Mouse (Mus musculus) urinary bladder, adult 2 months (tissue): ENCODE measurements around the gene Ampd2. TPM values are rescaled to one million over a fixed set of nuclear protein-coding genes. Genes with fewer than 3 reads are reported as not detected.

Experiments used
- DNase-seq: peaks from one replicate; pipeline ENCODE4 v3.0.0; 2022; ENCODE audit warnings: low spot score
- polyA plus RNA-seq: library from polyadenylated mRNA; depleted of rRNA; stranded (reverse); fragments of >200 nt; gene quantifications from 2 replicates; pipeline ENCODE4 v1.2.3, GENCODE M21; 2012; rRNA removed

Gene Ampd2
- polyA plus RNA-seq: 33.5 and 37.8 TPM in 2 replicates

- peak; percentile 72 for DNase-seq
Measured at GRCm38 (mm10) chr3:108086470-108086979, at the start of gene Ampd2. Gene Ampd2, minus strand, starts transcription at chr3:108086651.

DNA sequence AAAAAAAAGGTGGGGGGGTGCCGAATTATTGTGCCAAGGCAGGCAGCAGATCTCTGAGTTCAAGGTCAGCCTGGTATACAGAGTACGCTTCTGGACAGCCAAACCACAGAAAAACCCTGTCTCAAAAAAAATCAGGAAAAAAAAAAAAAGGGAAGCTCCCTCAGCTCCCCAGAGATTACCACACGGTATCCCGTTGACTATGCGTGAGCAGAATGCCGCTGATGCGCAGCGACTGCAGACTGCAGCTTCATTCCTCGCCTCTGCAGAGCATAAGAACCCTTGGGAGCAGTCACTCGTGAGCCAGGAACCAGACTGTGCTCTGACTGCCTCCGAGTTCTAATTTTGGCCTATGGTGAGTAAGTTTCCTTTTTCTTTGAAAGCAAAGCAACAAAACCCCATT, 48.2 kb upstream of the Ampd2 start:
- no peak for DNase-seq

- DNase-seq: no peak
Measured at GRCm38 (mm10) chr3:108132484-108132883, 46.0 kb upstream of the Ampd2 start.

DNA sequence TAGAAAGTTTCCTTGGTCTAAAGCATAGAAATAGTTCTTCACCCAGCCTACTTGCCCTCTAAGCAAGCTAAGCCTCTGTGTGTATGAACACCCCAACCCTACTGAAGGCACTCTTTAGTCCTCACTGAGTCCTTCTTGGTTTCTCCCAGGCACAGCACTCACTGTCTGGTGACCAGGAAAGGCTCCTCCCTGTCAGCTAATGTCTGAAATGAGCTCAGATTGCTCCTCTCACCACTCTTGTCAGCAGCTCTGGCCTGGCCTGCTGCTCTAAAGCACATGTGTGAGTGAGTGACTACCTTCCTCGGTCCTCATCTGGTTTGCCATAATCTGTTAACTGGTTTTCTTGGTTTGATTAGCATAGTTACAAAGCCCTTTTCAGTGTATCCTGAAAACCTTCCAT, 45.4 kb upstream of the Ampd2 start:
- no peak for DNase-seq

- DNase-seq: no peak
Measured at GRCm38 (mm10) chr3:108131216-108131615, 44.8 kb upstream of the Ampd2 start.

DNA sequence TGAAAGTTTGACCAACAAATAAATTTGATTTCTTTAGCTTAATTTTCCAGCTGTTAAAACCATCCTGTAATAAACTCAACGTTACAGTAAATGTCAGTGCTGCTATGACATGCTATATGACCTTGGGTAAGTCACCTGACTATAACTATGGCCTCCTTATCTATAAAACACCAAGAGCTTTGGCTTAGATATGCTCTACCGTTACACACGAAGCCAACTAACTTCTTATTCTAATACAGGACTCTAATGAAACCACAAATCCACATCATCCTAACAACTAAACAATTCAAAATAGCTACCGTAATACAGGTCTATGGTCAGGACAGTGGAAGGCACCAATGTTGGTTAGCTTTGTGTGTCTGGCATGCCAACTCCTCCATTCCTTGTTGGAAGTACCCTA, 43.4 kb upstream of the Ampd2 start:
- DNase-seq: no peak

DNA sequence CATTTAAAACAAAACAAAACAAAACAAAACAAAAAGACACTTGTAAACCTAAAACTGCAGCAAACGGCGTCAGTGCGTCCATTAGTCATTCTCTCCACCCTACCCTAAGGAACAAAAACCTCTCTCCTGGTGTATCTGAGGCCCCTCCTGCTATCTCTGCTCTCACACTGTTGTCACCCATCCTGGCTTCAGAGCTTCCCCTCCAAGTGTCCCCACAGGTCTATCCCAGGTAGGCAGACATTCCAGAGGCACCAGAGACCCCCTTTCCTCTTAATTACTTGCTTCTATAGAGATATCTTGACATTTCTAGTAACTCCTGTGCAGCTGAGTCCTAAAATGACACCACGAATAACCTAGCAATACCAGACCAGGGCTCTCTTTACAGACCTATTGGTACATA, 42.9 kb upstream of the Ampd2 start:
- DNase-seq: no peak

DNA sequence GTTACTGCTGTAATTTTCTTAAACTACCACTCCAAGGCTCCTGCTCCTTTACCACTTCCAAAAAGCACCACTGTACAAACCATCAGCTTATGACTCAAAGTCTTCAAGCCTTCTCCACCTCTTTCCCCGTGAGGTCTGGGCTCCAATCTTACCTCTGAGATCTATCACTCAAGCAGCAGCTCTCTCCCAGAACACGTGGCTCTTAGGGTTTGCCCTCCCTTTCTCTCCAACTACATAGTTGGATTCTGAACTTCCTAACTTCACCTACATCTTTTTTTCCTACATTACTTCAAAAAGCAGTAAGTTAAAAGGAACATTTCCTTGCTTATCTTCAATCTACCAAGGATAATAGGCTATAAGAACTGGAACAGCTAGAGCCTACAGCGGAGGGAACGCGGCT, 42.1 kb upstream of the Ampd2 start:
- no peak for DNase-seq

GRCm38 (mm10) chr3:108126327-108126726, 39.9 kb upstream of the Ampd2 start:
- DNase-seq: no peak

DNA sequence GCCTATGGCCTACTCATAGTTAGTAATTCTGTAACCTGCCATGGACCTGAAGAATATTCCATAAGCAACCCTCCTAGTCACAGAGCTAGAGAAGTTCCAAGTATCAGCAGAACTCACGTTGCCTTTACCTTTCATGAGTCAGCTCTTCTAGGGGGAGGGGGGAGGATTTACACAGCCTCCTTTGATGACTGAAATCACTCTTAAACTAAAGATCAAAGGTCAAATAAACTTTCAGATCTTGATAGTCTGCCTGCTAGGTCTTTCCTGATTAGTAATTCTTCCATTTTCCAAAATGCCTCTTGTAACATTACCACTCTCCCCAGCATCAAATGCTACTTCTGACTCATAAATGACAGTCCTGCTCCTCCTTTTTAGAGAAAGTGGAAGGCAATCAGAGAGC, 37.7 kb upstream of the Ampd2 start:
- DNase-seq: no peak

- DNase-seq: no peak
Measured at GRCm38 (mm10) chr3:108123242-108123641, 36.8 kb upstream of the Ampd2 start.

DNA sequence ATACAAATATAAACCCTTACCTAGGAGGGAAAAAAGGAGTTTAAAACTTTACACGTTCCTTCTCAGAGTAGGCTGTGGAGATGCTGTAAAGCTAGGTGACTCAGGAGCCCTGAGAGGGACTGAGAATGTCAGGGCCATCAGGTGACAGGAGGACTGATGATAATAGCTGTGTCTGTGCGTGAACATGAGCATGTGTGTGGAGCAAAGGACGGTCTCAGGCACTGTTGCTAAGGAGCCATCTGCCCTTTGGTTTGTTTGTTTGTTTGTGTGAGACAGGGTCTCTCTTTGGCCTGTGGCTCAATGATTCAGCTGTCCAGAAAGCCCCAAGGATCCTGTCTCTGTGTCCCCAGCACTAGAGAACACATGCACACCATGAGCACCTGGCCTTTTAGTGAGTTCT, 34.6 kb upstream of the Ampd2 start:
- DNase-seq: no peak

- DNase-seq: no peak
Measured at GRCm38 (mm10) chr3:108117465-108117864, 31.0 kb upstream of the Ampd2 start.

DNA sequence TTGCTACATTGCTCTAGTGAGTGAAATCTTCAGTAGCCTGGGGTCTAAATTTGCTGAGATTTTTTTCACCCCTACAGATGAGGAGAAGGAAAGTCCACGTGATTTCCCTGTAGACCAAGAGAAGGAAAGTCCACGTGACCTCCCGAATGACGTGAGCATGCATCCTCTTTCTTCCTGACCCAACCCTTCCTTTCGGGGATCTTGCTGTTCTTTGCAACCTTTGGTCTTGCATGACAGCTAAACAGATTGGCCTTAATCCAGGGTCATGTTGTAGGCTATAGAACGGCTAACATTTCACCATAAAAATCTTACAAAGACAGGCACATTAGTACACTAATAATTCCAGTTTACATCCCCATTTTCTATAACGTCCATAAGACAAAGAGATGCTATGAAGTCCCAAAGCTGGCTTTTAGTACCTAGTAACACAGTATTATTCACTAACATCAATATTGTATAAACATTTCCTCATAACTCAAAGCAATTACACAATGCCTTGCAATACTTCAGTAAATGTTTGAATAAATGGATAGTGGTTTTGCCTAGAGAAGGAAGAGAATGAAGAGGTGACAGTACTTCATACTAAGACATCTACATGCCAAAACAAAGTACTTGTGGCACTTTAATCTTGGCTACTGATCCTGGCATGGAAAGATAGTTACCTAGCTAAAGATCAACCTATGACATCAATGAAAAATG, 27.3 kb upstream of the Ampd2 start:
- no peak for DNase-seq

DNA sequence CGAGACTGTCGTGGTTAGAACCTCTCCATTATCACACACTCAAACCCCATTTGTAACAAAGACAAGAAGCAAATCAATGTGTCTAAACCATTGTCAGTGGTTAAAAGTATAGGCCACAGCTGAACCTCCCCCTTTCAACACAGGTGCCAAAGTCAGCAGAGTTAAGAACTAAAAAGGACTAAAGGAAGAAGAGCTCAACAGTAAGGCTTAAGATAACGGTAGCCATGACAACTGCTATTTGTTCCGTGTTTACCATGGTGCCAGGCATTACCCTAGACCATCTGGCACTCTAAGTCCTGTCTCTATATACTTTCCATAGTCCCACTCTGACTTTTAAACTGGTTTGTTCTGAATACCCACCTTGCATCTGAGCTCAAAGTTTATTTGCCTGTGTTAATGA, 26.2 kb upstream of the Ampd2 start:
- DNase-seq: no peak

DNA sequence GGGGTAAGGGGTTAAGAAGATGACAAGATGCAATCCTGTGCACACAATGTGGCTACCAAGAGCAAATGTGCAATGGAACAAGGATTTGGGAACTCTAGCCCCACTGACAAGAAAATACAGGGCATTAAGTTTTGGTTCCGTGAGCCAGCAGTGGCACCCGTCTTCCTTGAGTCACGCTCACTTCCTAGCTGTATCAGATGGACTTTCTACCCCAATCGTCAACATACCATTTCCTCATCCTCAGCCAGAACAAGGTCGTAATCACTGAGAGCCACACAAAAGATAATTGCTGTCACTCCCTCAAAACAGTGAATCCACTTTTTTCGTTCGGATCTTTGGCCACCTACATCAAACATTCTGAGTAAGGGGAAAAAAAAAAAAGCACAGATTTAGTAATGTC, 25.8 kb upstream of the Ampd2 start:
- DNase-seq: no peak

DNA sequence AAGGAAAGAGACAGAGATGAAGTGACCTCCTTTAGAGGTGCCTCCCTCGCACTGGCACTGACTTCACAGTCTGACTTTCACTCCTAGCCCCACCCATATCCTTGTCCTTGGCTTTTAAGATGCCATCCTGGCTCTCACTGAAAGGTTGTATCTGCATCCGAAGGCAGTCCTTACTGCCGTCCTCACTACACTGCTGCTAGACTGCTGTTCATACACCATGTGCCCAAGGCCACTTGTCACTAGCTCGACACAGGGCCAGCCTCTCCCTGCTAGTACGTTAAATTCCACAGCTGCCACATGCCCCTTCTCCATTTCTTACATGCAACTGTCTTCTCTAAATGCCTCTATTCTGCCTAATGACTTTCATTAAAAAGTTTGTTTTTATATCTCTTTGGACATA, 24.9 kb upstream of the Ampd2 start:
- DNase-seq: no peak

DNA sequence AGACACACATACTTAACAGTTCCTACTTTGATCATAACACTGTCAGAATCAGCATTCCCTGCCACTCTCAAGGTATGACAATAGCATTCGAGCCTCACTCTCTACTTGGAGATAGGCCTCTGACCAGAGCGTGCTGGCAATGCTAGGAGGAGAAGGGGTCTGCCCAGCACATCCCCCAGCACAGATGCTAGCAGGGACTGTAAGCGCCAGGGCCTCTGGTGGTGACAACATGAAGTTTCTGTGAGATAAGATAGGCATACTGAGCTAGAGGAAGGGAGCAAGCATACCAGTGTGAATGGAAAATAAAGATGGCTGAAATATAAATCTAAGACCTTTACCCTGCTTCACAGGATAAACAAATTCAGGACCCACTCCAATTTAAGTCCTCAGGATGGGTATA, 18.8 kb upstream of the Ampd2 start:
- no peak for DNase-seq

- no peak for DNase-seq
Measured at GRCm38 (mm10) chr3:108102075-108102474, 15.6 kb upstream of the Ampd2 start.

- DNase-seq: no peak
Measured at GRCm38 (mm10) chr3:108101594-108101993, 15.1 kb upstream of the Ampd2 start.

- no peak for DNase-seq
Measured at GRCm38 (mm10) chr3:108098316-108098715, 11.9 kb upstream of the Ampd2 start.

DNA sequence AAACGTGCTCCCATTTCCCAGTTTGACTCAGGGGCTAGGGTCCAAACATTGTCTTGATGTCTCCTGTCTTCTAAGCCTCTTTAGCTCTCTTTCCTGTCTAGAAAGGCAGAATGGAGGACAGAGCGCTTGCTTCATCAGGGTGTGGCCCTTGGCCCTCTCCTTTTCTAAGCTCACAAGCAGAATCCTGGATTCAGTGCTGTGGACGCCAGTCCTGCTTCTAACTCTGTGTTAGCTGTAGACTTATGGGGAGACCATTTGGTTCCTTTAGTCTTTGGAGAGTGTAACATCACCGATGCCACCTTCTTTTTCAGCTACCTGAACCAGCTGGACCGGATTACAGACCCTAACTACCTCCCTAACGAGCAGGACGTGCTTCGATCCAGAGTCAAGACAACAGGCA, 11.2 kb upstream of the Ampd2 start:
- no peak for DNase-seq

- no peak for DNase-seq
Measured at GRCm38 (mm10) chr3:108096726-108097125, 10.3 kb upstream of the Ampd2 start.

GRCm38 (mm10) chr3:108096226-108096625, 9.8 kb upstream of the Ampd2 start:
- DNase-seq: no peak
